Mouse (Mus musculus): ENCODE results near the gene Gm3415.
"Not testable (repeated sequence)": the region's sequence is repeated elsewhere in the genome, so short reads cannot be mapped to it uniquely, and the experiment has no call there.

Gm3415 gene

DNA sequence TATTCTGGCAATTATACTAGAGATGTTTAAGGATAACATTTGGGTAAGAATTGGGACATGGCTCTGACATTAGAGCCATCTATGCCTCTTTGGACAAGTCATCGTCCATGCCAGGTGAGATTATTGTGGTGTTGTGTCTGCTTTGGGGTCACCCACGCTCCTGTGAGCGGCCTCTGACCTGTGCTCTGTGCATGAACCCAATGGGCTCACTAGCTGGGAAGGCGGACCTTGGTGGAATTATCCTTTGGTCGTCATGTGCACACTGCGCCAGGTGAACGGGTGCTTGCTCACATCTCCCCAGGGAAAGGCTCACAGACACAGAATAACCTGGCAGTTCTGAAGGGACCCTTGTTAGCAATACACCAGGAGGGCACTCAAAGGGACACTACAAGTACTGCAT is 43.3 kb downstream of the Gm3415 start:
- not testable (repeated sequence) for DNase-seq (ENCODE audit: low spot score)

DNA sequence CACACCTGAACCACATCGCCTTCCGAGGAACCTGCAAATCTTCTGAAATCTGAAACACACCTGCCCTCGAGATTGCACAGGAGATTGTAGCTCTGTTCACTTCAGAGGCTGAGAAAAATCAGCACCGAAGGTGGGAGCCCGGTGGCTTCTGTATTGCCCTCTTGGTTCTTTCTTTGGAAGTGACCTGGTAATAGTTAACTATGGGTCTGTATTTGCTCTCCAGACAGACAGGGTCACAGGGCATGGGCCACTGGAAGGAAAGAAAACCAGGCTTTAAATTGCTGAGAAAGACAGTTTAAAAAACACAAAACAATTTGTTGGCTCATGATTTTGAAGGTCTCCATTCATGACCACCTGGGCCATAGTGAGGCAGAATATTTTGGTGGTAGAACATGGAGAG is 44.0 kb downstream of the Gm3415 start:
- no peak for DNase-seq (ENCODE audit: low spot score)

DNA sequence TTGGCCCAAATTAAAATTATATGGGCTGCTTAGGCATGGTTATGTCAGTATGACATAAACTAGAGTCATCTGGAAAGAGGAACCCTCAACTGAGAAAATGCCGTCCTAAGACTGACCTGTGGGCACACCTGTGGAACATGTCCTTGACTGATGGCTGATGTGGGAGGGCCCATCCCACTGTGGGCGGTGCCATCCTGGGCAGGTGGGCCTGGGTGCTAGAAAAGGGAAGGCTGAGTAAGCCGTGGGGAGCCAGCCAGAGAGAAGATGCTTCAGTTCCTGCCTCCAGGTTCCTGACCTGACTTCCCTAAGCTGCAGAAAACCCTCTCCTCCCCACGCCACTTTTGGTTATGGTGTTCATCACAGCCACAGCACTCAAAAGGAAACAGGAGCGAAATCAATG is 50.3 kb downstream of the Gm3415 start:
- no peak for DNase-seq (ENCODE audit: low spot score)

DNA sequence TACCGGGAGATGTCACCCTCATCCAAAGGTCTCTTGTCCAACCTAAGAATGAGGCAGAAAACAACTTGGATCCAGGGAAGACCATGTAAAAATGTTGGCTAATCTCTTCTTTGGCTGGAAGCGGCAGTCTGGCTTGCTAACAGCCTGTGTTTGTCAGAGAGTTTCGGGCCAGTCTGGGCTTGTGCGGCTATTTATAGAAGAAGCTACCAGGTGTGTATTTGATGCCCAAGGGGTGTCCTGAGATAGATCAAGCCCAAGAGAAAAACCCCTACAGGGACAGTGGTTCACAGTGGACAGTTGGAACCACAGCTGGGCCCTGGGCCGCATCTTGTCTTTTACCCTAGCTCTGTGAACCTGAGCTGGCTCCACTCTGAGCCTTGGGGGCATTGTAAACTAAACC is 51.0 kb downstream of the Gm3415 start:
- DNase-seq (ENCODE audit: low spot score): no peak

DNA sequence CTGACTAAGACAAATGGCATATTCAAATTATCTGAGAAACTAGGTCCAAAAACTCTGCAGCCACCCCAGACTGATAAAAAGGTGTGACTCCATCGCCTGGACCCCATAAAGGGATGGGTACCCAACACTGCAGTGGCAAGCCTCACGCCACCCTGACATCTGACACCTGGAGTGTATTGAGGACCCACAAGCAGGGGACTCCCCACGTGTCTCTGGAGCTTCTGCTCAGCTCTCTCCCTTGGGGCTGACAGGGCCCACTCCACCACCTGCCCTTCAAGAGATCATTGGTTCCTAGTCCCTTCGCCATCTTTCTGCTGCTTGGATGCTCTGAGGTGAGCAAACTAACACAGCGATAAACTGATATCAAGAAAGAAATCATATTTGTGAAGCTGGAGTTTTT is 51.9 kb downstream of the Gm3415 start:
- no peak for DNase-seq (ENCODE audit: low spot score)

Data from ovary, postnatal 14 days (tissue).